Mouse (Mus musculus) CH12.LX (cell line): ENCODE measurements around the gene Oma1. TPM values are rescaled to one million over a fixed set of nuclear protein-coding genes. Genes with fewer than 3 reads are reported as not detected.

Experiments used
- DNase-seq: peaks from one replicate; pipeline ENCODE4 v3.0.0-alpha.2; 2013; ENCODE audit errors: extremely low read depth
- H3K27ac ChIP-seq: 2 replicates; pipeline ENCODE4 v1.5.1; 2012; ENCODE audit warnings: low read depth, mild to moderate bottlenecking, control low read depth, moderate library complexity; ENCODE audit not compliant: insufficient read depth
- H3K27me3 ChIP-seq: replicated peaks from 2 replicates; pipeline ENCODE3; 2012; ENCODE audit warnings: inconsistent platforms
- H3K36me3 ChIP-seq, 2 experiments: replicated peaks in 1 of 2; 2 replicates each; pipeline versions ENCODE3 to v1.6.1; 2012; ENCODE audit warnings: inconsistent platforms in 1 of 2, low read length in 1 of 2, mild to moderate bottlenecking in 1 of 2, mixed read lengths in 1 of 2, moderate library complexity in 1 of 2; ENCODE audit not compliant: control insufficient read depth in 1 of 2, insufficient read depth in 1 of 2
- H3K4me1 ChIP-seq, 2 experiments: 2 replicates each; pipeline ENCODE4 v1.6.1; 2012; ENCODE audit warnings: inconsistent platforms in 1 of 2, moderate library complexity in 1 of 2; ENCODE audit not compliant: insufficient read depth in 2 of 2, control insufficient read depth in 1 of 2
- H3K4me2 ChIP-seq: 2 replicates; pipeline ENCODE4 v1.6.1; 2012; ENCODE audit warnings: low read depth, mild to moderate bottlenecking, control low read depth; ENCODE audit not compliant: poor library complexity, insufficient read depth, severe bottlenecking
- H3K4me3 ChIP-seq, 3 experiments: fragments of 150-350 bp in 1 of 3; sonication (generic) in 1 of 3; replicated peaks in 1 of 3; 2 replicates each; pipeline versions ENCODE3 to v1.5.1; 2011 to 2012; ENCODE audit warnings: low read depth in 2 of 3, low read length in 2 of 3, mild to moderate bottlenecking in 2 of 3, moderate library complexity in 2 of 3, control low read depth in 1 of 3, improper control_type of control experiment in 1 of 3, inconsistent platforms in 1 of 3, mixed read lengths in 1 of 3; ENCODE audit not compliant: poor library complexity in 1 of 3
- H3K79me2 ChIP-seq: replicated peaks from 2 replicates; pipeline ENCODE4 v1.6.1; 2012; ENCODE audit warnings: mild to moderate bottlenecking, moderate library complexity; ENCODE audit not compliant: control insufficient read depth, poor library complexity, insufficient read depth, severe bottlenecking; ENCODE audit errors: extremely low read depth
- H3K9ac ChIP-seq: 2 replicates; pipeline ENCODE4 v1.6.1; 2012; ENCODE audit warnings: low read depth, mild to moderate bottlenecking, control low read depth, moderate library complexity; ENCODE audit not compliant: insufficient read depth
- H3K9me3 ChIP-seq: replicated peaks from 2 replicates; pipeline ENCODE3; 2012; ENCODE audit warnings: low read length, inconsistent platforms, mixed read lengths
- BHLHE40 ChIP-seq: IDR thresholded peaks from 2 replicates; pipeline ENCODE4 v1.6.1; 2011; ENCODE audit warnings: mild to moderate bottlenecking, low read depth, low read length, improper control_type of control experiment
- GABPA ChIP-seq: IDR thresholded peaks from 2 replicates; pipeline ENCODE4 v1.6.1; 2012; ENCODE audit warnings: low read depth, low read length, improper control_type of control experiment, inconsistent platforms; ENCODE audit not compliant: insufficient replicate concordance
- KAT2A ChIP-seq: IDR thresholded peaks from 2 replicates; pipeline ENCODE4 v1.6.1; 2012; ENCODE audit warnings: low read length, improper control_type of control experiment, inconsistent platforms; ENCODE audit not compliant: insufficient replicate concordance
- MAX ChIP-seq: IDR thresholded peaks from 2 replicates; pipeline ENCODE4 v1.6.1; 2011; ENCODE audit warnings: low read length, improper control_type of control experiment
- MYC ChIP-seq: IDR thresholded peaks from 2 replicates; pipeline ENCODE4 v1.6.1; 2011; ENCODE audit warnings: low read depth, mild to moderate bottlenecking, improper control_type of control experiment, low read length
- NELFE ChIP-seq: IDR thresholded peaks from 2 replicates; pipeline ENCODE4 v1.6.1; 2011; ENCODE audit warnings: low read depth, low read length, improper control_type of control experiment
- POLR2A ChIP-seq: IDR thresholded peaks from 2 replicates; pipeline ENCODE4 v1.6.1; 2011; ENCODE audit warnings: low read depth, mild to moderate bottlenecking, improper control_type of control experiment, low read length
- POLR2AphosphoS2 ChIP-seq: IDR thresholded peaks from 2 replicates; pipeline ENCODE4 v1.6.1; 2011; ENCODE audit warnings: low read depth, low read length, improper control_type of control experiment
- RAD21 ChIP-seq: IDR thresholded peaks from 2 replicates; pipeline ENCODE4 v1.6.1; 2011; ENCODE audit warnings: low read depth, mild to moderate bottlenecking, low read length, improper control_type of control experiment, moderate library complexity
- SIN3A ChIP-seq: IDR thresholded peaks from 2 replicates; pipeline ENCODE4 v1.6.1; 2012; ENCODE audit warnings: low read length, improper control_type of control experiment, inconsistent platforms
- TBP ChIP-seq: conservative IDR thresholded peaks from 2 replicates; pipeline ENCODE4 v1.6.1; 2011; ENCODE audit warnings: low read depth, low read length, improper control_type of control experiment
- USF1 ChIP-seq: IDR thresholded peaks from 2 replicates; pipeline ENCODE4 v1.6.1; 2014; ENCODE audit warnings: low read depth, mild to moderate bottlenecking, inconsistent platforms, low read length, improper control_type of control experiment
- ZMIZ1 ChIP-seq: IDR thresholded peaks from 2 replicates; pipeline ENCODE4 v1.6.1; 2012; ENCODE audit warnings: low read depth, mild to moderate bottlenecking, inconsistent platforms, low read length, improper control_type of control experiment
- dilution Hi-C: fragments of 300-500 bp; cut with MboI; formaldehyde crosslinking; loops from 2 replicates; pipeline ENCODE4 v1.14.3; 2020; ENCODE audit warnings: low sequenced_read_pairs; ENCODE audit not compliant: extremely low pct_unique_long_range_greater_than_20kb, extremely low pct_ligation_motif_present
- in situ Hi-C: fragments of 300-500 bp; cut with MboI; formaldehyde crosslinking; loops from 3 replicates; pipeline ENCODE4 v1.14.3; 2019; ENCODE audit warnings: low sequenced_read_pairs, low pct_ligation_motif_present, low pct_unique_long_range_greater_than_20kb, mixed read lengths
- polyA plus RNA-seq: library from polyadenylated mRNA; unstranded; fragments of >175 nt; gene quantifications from 2 replicates; pipeline ENCODE4 v1.2.1, GENCODE M21; 2012; ENCODE audit warnings: low read depth; ENCODE audit not compliant: insufficient read length
- total RNA-seq, 2 experiments: library from RNA; depleted of rRNA; stranded (reverse); fragments of 300-350 nt in 1 of 2; fragments of >200 nt in 1 of 2; gene quantifications; 2 replicates each; pipeline ENCODE4 v1.2.3; 2012 to 2014

Gene Oma1
- total and polyA plus RNA-seq, 3 experiments, result 15.7 to 20.7 (median 16.8) TPM

DNA sequence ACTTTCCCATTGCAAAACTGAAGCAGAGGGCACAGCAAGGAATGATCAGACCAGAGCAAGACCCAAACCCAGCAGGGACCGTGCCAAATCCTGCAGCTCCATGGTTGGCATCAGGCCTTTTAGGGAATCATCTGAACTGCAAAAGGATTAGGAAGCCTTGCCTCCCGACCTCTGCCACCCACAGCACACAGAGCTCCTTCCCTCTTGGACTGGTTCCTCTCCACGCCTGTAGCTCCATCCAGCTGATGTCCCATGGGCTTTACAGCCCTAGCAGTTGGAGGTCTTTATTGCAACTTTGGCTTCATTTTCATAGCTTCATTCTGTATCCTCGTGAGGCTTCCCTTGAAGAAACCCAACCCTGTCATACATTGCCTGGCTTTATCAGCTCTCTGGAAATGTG, 71.4 kb downstream of the Oma1 start:
- Histone ChIP-seq H3K9me3 (peaks cover 3% of the 10 kb centered on the region), H3K27me3 (peaks cover 4% of the 10 kb centered on the region), H3K27ac (no peak overlapping the region), H3K4me3 (no peak overlapping the region)
- in situ Hi-C loops (no loop called here), dilution Hi-C loops (no loop called here)
- no peak for DNase-seq
- TF ChIP-seq POLR2AphosphoS2, result no peak
- no peak for TF ChIP-seq TBP
- TF ChIP-seq NELFE, result no peak
- TF ChIP-seq RAD21, result no peak
- no peak for TF ChIP-seq MAX
- TF ChIP-seq ZMIZ1, result no peak
- no peak for TF ChIP-seq SIN3A
- no peak for TF ChIP-seq MYC
- no peak for TF ChIP-seq GABPA
- TF ChIP-seq, all 38 proteins: peak for 0
- no peak overlapping the region for H3K4me2 ChIP-seq
- no peaks in the 10 kb centered on the region for H3K36me3 ChIP-seq
- no peaks in the 10 kb centered on the region for H3K79me2 ChIP-seq
- H3K4me1 ChIP-seq, result 0 out of 4 replicates have a peak, but pooled peaks cover 0 to 2% of the 10 kb centered on the region in 2 experiments
- H3K9ac ChIP-seq, result no peak overlapping the region

DNA sequence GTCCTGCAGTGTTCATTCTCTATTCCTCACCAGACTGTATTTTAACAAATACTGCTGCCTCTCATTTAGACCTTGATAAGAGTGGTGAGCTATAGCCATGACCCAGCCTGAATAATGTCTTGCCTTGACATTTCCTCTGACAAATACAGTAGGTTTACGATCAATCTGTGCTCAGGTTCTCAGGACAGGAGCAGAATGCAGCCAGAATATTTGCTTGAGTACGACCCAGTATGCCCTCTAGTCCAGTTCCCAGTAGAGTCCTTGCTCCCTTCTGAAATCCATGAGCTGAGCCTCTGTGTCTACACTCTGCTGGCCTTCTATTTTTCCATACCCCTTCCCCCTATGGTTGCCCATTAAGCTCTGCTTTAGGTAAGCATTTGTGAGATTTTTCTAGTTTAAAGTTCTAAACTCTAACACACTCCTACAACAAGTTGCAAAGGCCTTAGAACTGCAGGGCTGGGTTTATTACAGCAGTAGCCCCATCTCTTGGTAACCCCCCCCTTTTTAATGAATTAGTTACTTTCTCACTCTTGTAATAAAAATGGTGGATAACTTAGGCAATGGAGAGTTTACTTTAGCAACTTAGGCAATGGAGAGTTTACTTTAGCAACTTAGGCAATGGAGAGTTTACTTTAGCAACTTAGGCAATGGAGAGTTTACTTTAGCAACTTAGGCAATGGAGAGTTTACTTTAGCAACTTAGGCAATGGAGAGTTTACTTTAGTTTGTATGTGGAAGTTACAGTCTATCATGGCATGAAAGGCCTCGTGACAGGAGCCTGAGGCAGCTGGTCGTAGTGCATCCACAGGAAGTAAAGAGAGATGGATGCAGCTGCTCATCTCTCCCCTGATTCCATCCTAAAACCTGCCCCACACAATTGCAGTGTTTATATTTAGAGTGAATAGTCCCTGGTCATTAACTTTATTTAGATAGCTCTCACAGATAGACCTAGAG, 72.5 kb downstream of the Oma1 start:
- Histone ChIP-seq H3K9ac (no peak overlapping the region), H3K27me3 (peaks cover 10% of the 10 kb centered on the region), H3K4me3 (no peak overlapping the region), H3K4me1 (0 out of 4 replicates have a peak, but pooled peaks cover 0 to 2% of the 10 kb centered on the region in 2 experiments), H3K27ac (no peak overlapping the region), H3K36me3 (no peaks in the 10 kb centered on the region), H3K79me2 (no peaks in the 10 kb centered on the region), H3K9me3 (peaks cover 3% of the 10 kb centered on the region), H3K4me2 (no peak overlapping the region)
- in situ Hi-C loops (no loop called here), dilution Hi-C loops (no loop called here)
- no peak for TF ChIP-seq USF1
- TF ChIP-seq POLR2A, result no peak
- TF ChIP-seq KAT2A, result no peak
- TF ChIP-seq POLR2AphosphoS2, result no peak
- no peak for TF ChIP-seq BHLHE40
- no peak for TF ChIP-seq NELFE
- no peak for TF ChIP-seq MYC
- no peak for DNase-seq
